Mouse (Mus musculus): ENCODE data around the gene Tmeff2. TPM values are rescaled to one million over a fixed set of nuclear protein-coding genes. Genes with fewer than 3 reads are reported as not detected.

Gene Tmeff2
- polyA plus RNA-seq, 1 experiment from 2014 or later = 72.0 TPM

GRCm38 (mm10) chr1:50999793-51000192, 99.3 kb downstream of the Tmeff2 start:
- H3K36me3 ChIP-seq (ENCODE audit: control insufficient read depth, insufficient read depth, low read length) = no peaks in the 10 kb centered on the region
- H3K4me2 ChIP-seq (ENCODE audit: low read length) = no peak overlapping the region
- no peak overlapping the region for H3K27ac ChIP-seq (replicated peaks; ENCODE audit: low read depth, low read length)
- no peak overlapping the region for H3K4me3 ChIP-seq (replicated peaks; ENCODE audit: low read depth, low read length)
- H3K27me3 ChIP-seq (ENCODE audit: control insufficient read depth, insufficient read depth, low read length) = no peaks in the 10 kb centered on the region
- H3K4me1 ChIP-seq (ENCODE audit: control insufficient read depth, insufficient read depth, low read length) = no peaks in the 10 kb centered on the region
- H3K9me3 ChIP-seq (ENCODE audit: control insufficient read depth, low read length) = no peaks in the 10 kb centered on the region
- ATAC-seq (ENCODE audit: low FRiP score, low TSS enrichment) (no peak), DNase-seq (no peak)
- 87% methylated on average over 3 of the region's 3 CpGs for WGBS
- H3K9ac ChIP-seq (replicated peaks; ENCODE audit: low read length) = no peak overlapping the region

- H3K4me2 ChIP-seq (ENCODE audit: low read length) = no peak overlapping the region
- no peak overlapping the region for H3K9ac ChIP-seq (replicated peaks; ENCODE audit: low read length)
- no peaks in the 10 kb centered on the region for H3K4me1 ChIP-seq (ENCODE audit: control insufficient read depth, insufficient read depth, low read length)
- H3K27ac ChIP-seq (replicated peaks; ENCODE audit: low read depth, low read length) = no peak overlapping the region
- WGBS = 80% methylated on average over 3 of the region's 3 CpGs
- no peak for ATAC-seq (ENCODE audit: low FRiP score, low TSS enrichment)
- no peaks in the 10 kb centered on the region for H3K36me3 ChIP-seq (ENCODE audit: control insufficient read depth, insufficient read depth, low read length)
- H3K4me3 ChIP-seq (replicated peaks; ENCODE audit: low read depth, low read length) = no peak overlapping the region
- H3K9me3 ChIP-seq (ENCODE audit: control insufficient read depth, low read length) = no peaks in the 10 kb centered on the region
- no peak for DNase-seq
- no peaks in the 10 kb centered on the region for H3K27me3 ChIP-seq (ENCODE audit: control insufficient read depth, insufficient read depth, low read length)
These were observed 107.9 kb downstream of the Tmeff2 start for GRCm38 (mm10) chr1:51008344-51008743.

- Histone ChIP-seq H3K27ac (replicated peaks; ENCODE audit: low read depth, low read length) (no peak overlapping the region), H3K9ac (replicated peaks; ENCODE audit: low read length) (no peak overlapping the region), H3K27me3 (ENCODE audit: control insufficient read depth, insufficient read depth, low read length) (no peaks in the 10 kb centered on the region), H3K4me3 (replicated peaks; ENCODE audit: low read depth, low read length) (no peak overlapping the region), H3K9me3 (ENCODE audit: control insufficient read depth, low read length) (no peaks in the 10 kb centered on the region), H3K4me1 (ENCODE audit: control insufficient read depth, insufficient read depth, low read length) (no peaks in the 10 kb centered on the region), H3K36me3 (ENCODE audit: control insufficient read depth, insufficient read depth, low read length) (no peaks in the 10 kb centered on the region), H3K4me2 (ENCODE audit: low read length) (no peak overlapping the region)
- no peak for ATAC-seq (ENCODE audit: low FRiP score, low TSS enrichment)
- WGBS = 80% methylated on average over 5 of the region's 5 CpGs
- no peak for DNase-seq
These were observed 139.8 kb downstream of the Tmeff2 start for GRCm38 (mm10) chr1:51040249-51040648.

GRCm38 (mm10) chr1:51044810-51045209, 144.4 kb downstream of the Tmeff2 start:
- Histone ChIP-seq H3K4me3 (replicated peaks; ENCODE audit: low read depth, low read length) (no peak overlapping the region), H3K27me3 (ENCODE audit: control insufficient read depth, insufficient read depth, low read length) (no peaks in the 10 kb centered on the region), H3K9me3 (ENCODE audit: control insufficient read depth, low read length) (no peaks in the 10 kb centered on the region), H3K9ac (replicated peaks; ENCODE audit: low read length) (no peak overlapping the region), H3K4me1 (ENCODE audit: control insufficient read depth, insufficient read depth, low read length) (no peaks in the 10 kb centered on the region), H3K4me2 (ENCODE audit: low read length) (no peak overlapping the region), H3K27ac (replicated peaks; ENCODE audit: low read depth, low read length) (peak overlapping the region; percentile 42; the same call in 1 of the 2 replicates), H3K36me3 (ENCODE audit: control insufficient read depth, insufficient read depth, low read length) (no peaks in the 10 kb centered on the region)
- no peak for ATAC-seq (ENCODE audit: low FRiP score, low TSS enrichment)
- WGBS = 61% methylated on average over 7 of the region's 7 CpGs
- DNase-seq = peak; percentile 38

DNA sequence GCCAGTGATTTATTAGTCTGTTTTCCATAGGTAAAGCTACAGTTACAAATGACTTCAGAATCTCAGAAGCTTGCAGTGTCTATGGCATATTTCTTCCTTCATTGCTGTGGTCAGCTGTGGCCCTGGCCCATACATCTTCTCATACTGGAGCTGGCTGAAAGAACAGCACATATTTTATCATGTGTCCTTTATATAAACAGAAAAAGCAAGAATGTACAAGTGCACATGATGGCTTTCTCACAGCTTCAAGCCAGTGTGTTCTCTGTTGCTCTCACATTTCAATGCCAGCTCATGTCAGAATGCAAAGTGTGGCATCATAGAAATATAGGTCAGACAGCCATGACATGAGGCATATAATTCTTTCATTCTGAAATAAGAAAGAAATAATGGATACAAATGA, 164.1 kb downstream of the Tmeff2 start:
- ATAC-seq (ENCODE audit: low FRiP score, low TSS enrichment) = no peak
- no peak overlapping the region for H3K4me3 ChIP-seq (replicated peaks; ENCODE audit: low read depth, low read length)
- no peak overlapping the region for H3K4me2 ChIP-seq (ENCODE audit: low read length)
- no peaks in the 10 kb centered on the region for H3K36me3 ChIP-seq (ENCODE audit: control insufficient read depth, insufficient read depth, low read length)
- H3K9me3 ChIP-seq (ENCODE audit: control insufficient read depth, low read length) = no peaks in the 10 kb centered on the region
- no peaks in the 10 kb centered on the region for H3K27me3 ChIP-seq (ENCODE audit: control insufficient read depth, insufficient read depth, low read length)
- H3K9ac ChIP-seq (replicated peaks; ENCODE audit: low read length) = no peak overlapping the region
- H3K4me1 ChIP-seq (ENCODE audit: control insufficient read depth, insufficient read depth, low read length) = no peaks in the 10 kb centered on the region
- H3K27ac ChIP-seq (replicated peaks; ENCODE audit: low read depth, low read length) = no peak overlapping the region
- no peak for DNase-seq

GRCm38 (mm10) chr1:51065652-51066051, 165.2 kb downstream of the Tmeff2 start:
- Histone ChIP-seq H3K36me3 (ENCODE audit: control insufficient read depth, insufficient read depth, low read length) (no peaks in the 10 kb centered on the region), H3K4me3 (replicated peaks; ENCODE audit: low read depth, low read length) (no peak overlapping the region), H3K4me1 (ENCODE audit: control insufficient read depth, insufficient read depth, low read length) (no peaks in the 10 kb centered on the region), H3K9me3 (ENCODE audit: control insufficient read depth, low read length) (no peaks in the 10 kb centered on the region), H3K4me2 (ENCODE audit: low read length) (no peak overlapping the region), H3K27ac (replicated peaks; ENCODE audit: low read depth, low read length) (no peak overlapping the region), H3K27me3 (ENCODE audit: control insufficient read depth, insufficient read depth, low read length) (no peaks in the 10 kb centered on the region), H3K9ac (replicated peaks; ENCODE audit: low read length) (no peak overlapping the region)
- ATAC-seq (ENCODE audit: low FRiP score, low TSS enrichment) (no peak), DNase-seq (no peak)
- WGBS = 88% methylated on average over 2 of the region's 2 CpGs

DNA sequence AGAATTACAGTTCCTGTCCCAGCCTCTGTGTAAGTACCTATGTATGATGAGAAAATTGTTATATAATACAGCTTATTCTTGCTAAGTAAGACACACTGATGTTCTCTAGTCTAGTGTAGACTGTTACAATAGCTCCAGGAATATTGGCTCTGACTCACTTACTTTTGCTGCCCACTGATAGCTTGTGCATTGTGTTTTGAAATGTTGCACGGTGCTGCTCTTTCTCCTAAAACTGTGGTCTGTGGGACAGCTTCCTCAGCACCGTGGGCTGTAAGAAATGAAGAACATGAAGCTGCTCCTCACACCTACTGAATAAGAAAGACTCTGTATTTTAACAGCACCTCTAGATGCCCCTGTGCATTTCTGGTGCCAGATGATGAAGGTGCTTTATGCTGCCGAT, 168.4 kb downstream of the Tmeff2 start:
- Histone ChIP-seq H3K4me1 (ENCODE audit: control insufficient read depth, insufficient read depth, low read length) (no peaks in the 10 kb centered on the region), H3K4me3 (replicated peaks; ENCODE audit: low read depth, low read length) (no peak overlapping the region), H3K27me3 (ENCODE audit: control insufficient read depth, insufficient read depth, low read length) (no peaks in the 10 kb centered on the region), H3K9me3 (ENCODE audit: control insufficient read depth, low read length) (no peaks in the 10 kb centered on the region), H3K27ac (replicated peaks; ENCODE audit: low read depth, low read length) (no peak overlapping the region), H3K9ac (replicated peaks; ENCODE audit: low read length) (no peak overlapping the region), H3K36me3 (ENCODE audit: control insufficient read depth, insufficient read depth, low read length) (no peaks in the 10 kb centered on the region), H3K4me2 (ENCODE audit: low read length) (no peak overlapping the region)
- WGBS = 86% methylated on average over 3 of the region's 3 CpGs
- no peak for ATAC-seq (ENCODE audit: low FRiP score, low TSS enrichment)
- DNase-seq = no peak

GRCm38 (mm10) chr1:51069288-51069687, 168.8 kb downstream of the Tmeff2 start:
- no peak overlapping the region for H3K4me2 ChIP-seq (ENCODE audit: low read length)
- 87% methylated on average over 2 of the region's 2 CpGs for WGBS
- no peaks in the 10 kb centered on the region for H3K9me3 ChIP-seq (ENCODE audit: control insufficient read depth, low read length)
- H3K27ac ChIP-seq (replicated peaks; ENCODE audit: low read depth, low read length) = no peak overlapping the region
- ATAC-seq (ENCODE audit: low FRiP score, low TSS enrichment) (no peak), DNase-seq (no peak)
- no peaks in the 10 kb centered on the region for H3K27me3 ChIP-seq (ENCODE audit: control insufficient read depth, insufficient read depth, low read length)
- H3K4me1 ChIP-seq (ENCODE audit: control insufficient read depth, insufficient read depth, low read length) = no peaks in the 10 kb centered on the region
- no peaks in the 10 kb centered on the region for H3K36me3 ChIP-seq (ENCODE audit: control insufficient read depth, insufficient read depth, low read length)
- no peak overlapping the region for H3K4me3 ChIP-seq (replicated peaks; ENCODE audit: low read depth, low read length)
- no peak overlapping the region for H3K9ac ChIP-seq (replicated peaks; ENCODE audit: low read length)

- 88% methylated on average over 3 of the region's 3 CpGs for WGBS
- H3K9me3 ChIP-seq (ENCODE audit: control insufficient read depth, low read length) = no peaks in the 10 kb centered on the region
These were observed 173.6 kb downstream of the Tmeff2 start for GRCm38 (mm10) chr1:51074076-51074475.

More at GRCm38 (mm10) chr1:51074076-51074475, 173.6 kb downstream of the Tmeff2 start:
- no peak overlapping the region for H3K4me2 ChIP-seq (ENCODE audit: low read length)
- H3K9ac ChIP-seq (replicated peaks; ENCODE audit: low read length) = no peak overlapping the region
- H3K36me3 ChIP-seq (ENCODE audit: control insufficient read depth, insufficient read depth, low read length) = no peaks in the 10 kb centered on the region
- H3K4me1 ChIP-seq (ENCODE audit: control insufficient read depth, insufficient read depth, low read length) = peaks cover 8% of the 10 kb centered on the region; the same call in 1 of the 2 replicates
- no peak overlapping the region for H3K4me3 ChIP-seq (replicated peaks; ENCODE audit: low read depth, low read length)
- H3K27me3 ChIP-seq (ENCODE audit: control insufficient read depth, insufficient read depth, low read length) = no peaks in the 10 kb centered on the region
- no peak for ATAC-seq (ENCODE audit: low FRiP score, low TSS enrichment)
- no peak overlapping the region for H3K27ac ChIP-seq (replicated peaks; ENCODE audit: low read depth, low read length)
- DNase-seq = no peak
